Mouse (Mus musculus) forebrain, postnatal 0 days (tissue): Measurements from ENCODE around the gene Zfp281. TPM values are rescaled to one million over a fixed set of nuclear protein-coding genes. Genes with fewer than 3 reads are reported as not detected.
A peak's percentile ranks its signal among the peaks of the same experiment; 100 is the strongest.

Experiments
- ATAC-seq: fragments of 200-750 bp; cut with Nextera tagmentation; 2 replicates; pipeline ENCODE4 v1.8.0; 2017; ENCODE audit warnings: mild to moderate bottlenecking, moderate library complexity
- DNase-seq: peaks from one replicate; pipeline ENCODE4 v3.0.0-alpha.2; 2015
- H3K27ac ChIP-seq: fragments of 300-500 bp; sonication (generic); 2 replicates; pipeline ENCODE4 v1.5.1; 2014; ENCODE audit warnings: low read depth, mild to moderate bottlenecking, antibody characterized with exemption, low read length, moderate library complexity, mixed read lengths
- H3K27me3 ChIP-seq: fragments of 300-500 bp; sonication (generic); 2 replicates; pipeline ENCODE4 v1.6.1; 2014; ENCODE audit warnings: mild to moderate bottlenecking, low read length, mixed read lengths; ENCODE audit not compliant: insufficient read depth
- H3K36me3 ChIP-seq: fragments of 300-500 bp; sonication (generic); 2 replicates; pipeline ENCODE4 v1.6.1; 2014; ENCODE audit warnings: mild to moderate bottlenecking, moderate library complexity; ENCODE audit not compliant: insufficient read depth
- H3K4me1 ChIP-seq: fragments of 300-500 bp; sonication (generic); 2 replicates; pipeline ENCODE4 v1.6.1; 2014; ENCODE audit warnings: antibody characterized with exemption; ENCODE audit not compliant: insufficient read depth
- H3K4me2 ChIP-seq: fragments of 300-500 bp; sonication (generic); 2 replicates; pipeline ENCODE4 v1.6.1; 2014; ENCODE audit warnings: low read depth, mild to moderate bottlenecking, moderate library complexity
- H3K4me3 ChIP-seq: fragments of 300-500 bp; sonication (generic); 2 replicates; pipeline ENCODE4 v1.5.1; 2014; ENCODE audit warnings: low read depth, low read length, mixed read lengths
- H3K9ac ChIP-seq: fragments of 300-500 bp; sonication (generic); 2 replicates; pipeline ENCODE4 v1.6.1; 2014; ENCODE audit warnings: mild to moderate bottlenecking
- H3K9me3 ChIP-seq: fragments of 300-500 bp; sonication (generic); 2 replicates; pipeline ENCODE4 v1.6.1; 2016; ENCODE audit warnings: low read length
- CTCF ChIP-seq: sonication (generic); IDR thresholded peaks from 2 replicates; pipeline ENCODE4 v1.5.1; 2016; ENCODE audit warnings: antibody characterized with exemption, control low read depth, low read depth
- WGBS: fragments of 180-500 bp; shearing (Covaris S2); extraction: QIAGEN DNeasy Blood & Tissue Kit; methylation state at CpG from one replicate; pipeline ENCODE4 v1.1.7; 2014; 5-methylcytosine and 5-hydroxymethylcytosine counted together
- polyA plus RNA-seq: library from polyadenylated mRNA; unstranded; fragments of >200 nt; fragmentation: Nextera tagmentation; extraction: Ambion mirVana; gene quantifications from 2 replicates; pipeline ENCODE4 v1.2.1, GENCODE M21; 2015
- total RNA-seq: library from RNA; depleted of rRNA; stranded (reverse); fragments of >200 nt; gene quantifications from 2 replicates; pipeline ENCODE4 v1.2.3, GENCODE M21; 2014

The Zfp281 gene
- total and polyA plus RNA-seq, 2 experiments from 2014 or later = 23.5 to 43.6 TPM

DNA sequence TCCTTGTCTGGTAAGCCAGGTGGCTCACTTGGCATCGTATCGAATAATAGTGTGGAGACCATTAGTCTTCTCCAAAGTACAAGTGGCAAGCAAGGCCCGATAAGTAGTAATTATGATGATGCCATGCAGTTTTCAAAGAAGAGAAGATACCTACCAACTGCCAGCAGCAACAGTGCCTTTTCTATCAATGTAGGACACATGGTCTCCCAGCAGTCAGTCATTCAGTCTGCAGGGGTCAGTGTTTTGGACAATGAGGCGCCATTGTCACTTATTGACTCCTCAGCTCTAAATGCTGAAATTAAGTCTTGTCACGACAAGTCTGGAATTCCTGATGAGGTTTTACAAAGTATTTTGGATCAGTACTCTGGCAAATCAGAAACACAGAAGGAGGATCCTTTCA is 2.1 kb downstream of the Zfp281 start:
- 83% methylated on average over 5 of the region's 5 CpGs for WGBS
- no peak for ATAC-seq
- H3K4me3 ChIP-seq = no peak overlapping the region
- H3K9me3 ChIP-seq = no peaks in the 10 kb centered on the region
- H3K9ac ChIP-seq = no peak overlapping the region
- DNase-seq = no peak
- H3K27ac ChIP-seq = no peak overlapping the region
- no peaks in the 10 kb centered on the region for H3K36me3 ChIP-seq
- 0 out of 2 replicates have a peak, but pooled peaks have one; percentile 2 for TF ChIP-seq CTCF
- no peaks in the 10 kb centered on the region for H3K27me3 ChIP-seq
- peaks cover 23% of the 10 kb centered on the region for H3K4me1 ChIP-seq
- H3K4me2 ChIP-seq = 0 out of 2 replicates have a peak overlapping the region, but pooled peaks have one; percentile 78

- Histone ChIP-seq H3K4me2 (0 out of 2 replicates have a peak overlapping the region, but pooled peaks have one; percentile 9), H3K4me1 (peaks cover 23% of the 10 kb centered on the region), H3K9me3 (no peaks in the 10 kb centered on the region), H3K9ac (no peak overlapping the region), H3K27me3 (no peaks in the 10 kb centered on the region), H3K36me3 (no peaks in the 10 kb centered on the region), H3K4me3 (no peak overlapping the region), H3K27ac (no peak overlapping the region)
- DNase-seq = no peak
- no peak for TF ChIP-seq CTCF
- no peak for ATAC-seq
- WGBS = 87% methylated on average over 5 of the region's 5 CpGs
Observed at GRCm38 (mm10) chr1:136627591-136627990, 2.9 kb downstream of the Zfp281 start.

DNA sequence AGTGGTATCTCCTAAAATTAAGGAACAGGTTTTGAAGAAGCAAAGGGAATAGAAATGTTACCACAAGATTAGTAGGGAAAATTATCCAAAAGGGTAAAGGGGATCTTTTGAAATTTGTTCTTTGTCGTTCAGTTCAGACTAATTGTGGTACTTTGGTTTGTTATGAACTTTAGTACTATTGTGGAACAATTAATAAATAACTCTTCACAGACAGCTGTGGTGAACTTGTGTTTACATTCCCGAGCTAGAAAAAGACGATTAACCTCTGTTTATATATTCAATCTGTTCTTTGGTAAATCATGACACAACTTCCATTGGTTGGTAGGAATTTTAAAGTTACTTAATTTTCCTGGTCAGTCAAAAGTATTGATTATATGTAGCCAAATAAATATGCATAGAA is 8.2 kb downstream of the Zfp281 start:
- H3K27me3 ChIP-seq = no peaks in the 10 kb centered on the region
- H3K9me3 ChIP-seq = no peaks in the 10 kb centered on the region
- no peaks in the 10 kb centered on the region for H3K36me3 ChIP-seq
- no peak overlapping the region for H3K4me2 ChIP-seq
- no peak overlapping the region for H3K27ac ChIP-seq
- ATAC-seq (no peak), DNase-seq (no peak)
- no peaks in the 10 kb centered on the region for H3K4me1 ChIP-seq
- WGBS = 92% methylated on average over 3 of the region's 3 CpGs
- H3K4me3 ChIP-seq = no peak overlapping the region
- TF ChIP-seq CTCF = no peak
- H3K9ac ChIP-seq = no peak overlapping the region

- no peak overlapping the region for H3K4me2 ChIP-seq
- H3K4me1 ChIP-seq = no peaks in the 10 kb centered on the region
- 88% methylated on average over 6 of the region's 6 CpGs for WGBS
- H3K36me3 ChIP-seq = no peaks in the 10 kb centered on the region
- DNase-seq (no peak), ATAC-seq (no peak)
- H3K9ac ChIP-seq = no peak overlapping the region
- H3K27me3 ChIP-seq = no peaks in the 10 kb centered on the region
- no peak for TF ChIP-seq CTCF
- no peaks in the 10 kb centered on the region for H3K9me3 ChIP-seq
- H3K4me3 ChIP-seq = no peak overlapping the region
- H3K27ac ChIP-seq = no peak overlapping the region
Observed at GRCm38 (mm10) chr1:136635644-136636043, 10.9 kb downstream of the Zfp281 start.

DNA sequence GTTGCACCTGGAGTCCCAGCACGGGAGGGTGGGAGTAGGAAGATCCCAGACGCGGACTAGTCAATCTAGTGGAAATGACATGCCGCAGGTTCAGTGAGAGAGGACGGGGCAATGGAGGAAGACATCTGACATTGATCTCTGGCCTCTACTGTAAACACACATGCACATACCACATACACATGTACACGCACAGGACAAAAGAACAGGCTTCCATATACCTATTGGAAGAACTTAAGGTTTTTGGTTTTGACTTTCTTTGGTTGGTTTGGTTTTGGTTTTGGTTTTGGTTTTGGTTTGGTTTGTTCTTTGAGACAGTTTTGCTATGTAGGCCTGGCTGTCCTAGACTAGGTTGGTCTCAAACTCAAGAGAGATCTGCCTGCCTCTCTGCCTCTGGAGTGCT is 12.2 kb downstream of the Zfp281 start:
- H3K4me1 ChIP-seq = no peaks in the 10 kb centered on the region
- ATAC-seq (no peak), DNase-seq (no peak)
- H3K9ac ChIP-seq = no peak overlapping the region
- no peaks in the 10 kb centered on the region for H3K9me3 ChIP-seq
- H3K27me3 ChIP-seq = no peaks in the 10 kb centered on the region
- no peak overlapping the region for H3K4me2 ChIP-seq
- TF ChIP-seq CTCF = no peak
- no peak overlapping the region for H3K4me3 ChIP-seq
- H3K36me3 ChIP-seq = no peaks in the 10 kb centered on the region
- WGBS = 96% methylated on average over 6 of the region's 6 CpGs
- no peak overlapping the region for H3K27ac ChIP-seq

DNA sequence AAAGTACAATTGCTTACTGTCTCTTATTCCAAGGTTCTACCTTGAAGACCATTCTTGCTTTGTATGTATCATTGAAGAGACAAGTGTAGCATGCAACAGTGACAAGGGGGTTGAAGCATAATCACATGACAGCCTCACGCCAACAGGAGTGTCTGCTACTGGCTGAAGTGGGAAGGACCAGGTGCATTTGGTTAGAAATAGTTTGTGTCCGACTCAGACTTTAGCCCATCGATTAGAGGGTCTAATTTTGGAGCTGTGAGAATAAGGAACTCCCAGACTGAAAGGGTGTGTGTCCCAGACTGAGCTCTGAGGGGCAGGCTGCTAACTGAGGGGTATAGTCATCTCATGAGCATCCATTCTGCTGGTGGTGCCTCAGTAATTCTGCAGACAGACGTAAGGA is 13.0 kb downstream of the Zfp281 start:
- ATAC-seq (no peak), DNase-seq (no peak)
- Histone ChIP-seq H3K9me3 (no peaks in the 10 kb centered on the region), H3K9ac (no peak overlapping the region), H3K4me3 (no peak overlapping the region), H3K36me3 (no peaks in the 10 kb centered on the region), H3K4me2 (no peak overlapping the region), H3K4me1 (no peaks in the 10 kb centered on the region), H3K27ac (no peak overlapping the region), H3K27me3 (no peaks in the 10 kb centered on the region)
- no peak for TF ChIP-seq CTCF
- 97% methylated on average over 4 of the region's 4 CpGs for WGBS

GRCm38 (mm10) chr1:136638211-136638610 is 13.5 kb downstream of the Zfp281 start:
- H3K4me3 ChIP-seq = no peak overlapping the region
- ATAC-seq (no peak), DNase-seq (no peak)
- WGBS = 91% methylated on average over 7 of the region's 7 CpGs
- no peaks in the 10 kb centered on the region for H3K36me3 ChIP-seq
- H3K27me3 ChIP-seq = no peaks in the 10 kb centered on the region
- H3K9ac ChIP-seq = no peak overlapping the region
- TF ChIP-seq CTCF = no peak
- no peaks in the 10 kb centered on the region for H3K4me1 ChIP-seq
- no peak overlapping the region for H3K27ac ChIP-seq
- no peak overlapping the region for H3K4me2 ChIP-seq
- H3K9me3 ChIP-seq = no peaks in the 10 kb centered on the region

GRCm38 (mm10) chr1:136638699-136639098 is 14.0 kb downstream of the Zfp281 start:
- H3K36me3 ChIP-seq = no peaks in the 10 kb centered on the region
- no peak overlapping the region for H3K4me3 ChIP-seq
- 73% methylated on average over 5 of the region's 5 CpGs for WGBS
- no peaks in the 10 kb centered on the region for H3K9me3 ChIP-seq
- H3K27ac ChIP-seq = no peak overlapping the region
- H3K4me2 ChIP-seq = no peak overlapping the region
- H3K27me3 ChIP-seq = no peaks in the 10 kb centered on the region
- H3K9ac ChIP-seq = no peak overlapping the region
- TF ChIP-seq CTCF = no peak
- no peak; the same call in 1 of the 2 replicates for ATAC-seq
- DNase-seq = no peak
- no peaks in the 10 kb centered on the region for H3K4me1 ChIP-seq
